Mouse (Mus musculus) layer of hippocampus, postnatal 14 days (tissue): ENCODE data around the gene Kank3. TPM values are rescaled to one million over a fixed set of nuclear protein-coding genes. Genes with fewer than 3 reads are reported as not detected.

Experiments used
- DNase-seq, 2 experiments: peaks; one replicate each; pipeline ENCODE4 v3.0.0; 2021 to 2022; ENCODE audit warnings: low spot score in 2 of 2, mixed read lengths in 1 of 2
- long read RNA-seq, 2 experiments: library from polyadenylated mRNA; stranded (forward); transcript quantifications; one replicate each; pipeline ENCODE4 v2.0.0; 2021
- total RNA-seq, 2 experiments: library from RNA; stranded (reverse); gene quantifications; 2 replicates each; pipeline ENCODE4 v1.2.3; 2021

Gene Kank3
- 10 to 100 TPM; 45.2 to 48.1 TPM for total RNA-seq
- long read RNA-seq, experiment 1, transcript Kank3-201 (11 exons, 2,641 nt) = major isoform, 39 of 92 reads
- long read RNA-seq, experiment 1, partial matches to known transcripts = 27 of 92 reads
- long read RNA-seq, experiment 1, other reads (novel, unspliced or antisense) = 24 of 92 reads
- long read RNA-seq, experiment 2, transcript Kank3-201 (11 exons, 2,641 nt) = major isoform, 52 of 109 reads
- long read RNA-seq, experiment 2, partial matches to known transcripts = 24 of 109 reads
- long read RNA-seq, experiment 2, other reads (novel, unspliced or antisense) = 31 of 109 reads

DNA sequence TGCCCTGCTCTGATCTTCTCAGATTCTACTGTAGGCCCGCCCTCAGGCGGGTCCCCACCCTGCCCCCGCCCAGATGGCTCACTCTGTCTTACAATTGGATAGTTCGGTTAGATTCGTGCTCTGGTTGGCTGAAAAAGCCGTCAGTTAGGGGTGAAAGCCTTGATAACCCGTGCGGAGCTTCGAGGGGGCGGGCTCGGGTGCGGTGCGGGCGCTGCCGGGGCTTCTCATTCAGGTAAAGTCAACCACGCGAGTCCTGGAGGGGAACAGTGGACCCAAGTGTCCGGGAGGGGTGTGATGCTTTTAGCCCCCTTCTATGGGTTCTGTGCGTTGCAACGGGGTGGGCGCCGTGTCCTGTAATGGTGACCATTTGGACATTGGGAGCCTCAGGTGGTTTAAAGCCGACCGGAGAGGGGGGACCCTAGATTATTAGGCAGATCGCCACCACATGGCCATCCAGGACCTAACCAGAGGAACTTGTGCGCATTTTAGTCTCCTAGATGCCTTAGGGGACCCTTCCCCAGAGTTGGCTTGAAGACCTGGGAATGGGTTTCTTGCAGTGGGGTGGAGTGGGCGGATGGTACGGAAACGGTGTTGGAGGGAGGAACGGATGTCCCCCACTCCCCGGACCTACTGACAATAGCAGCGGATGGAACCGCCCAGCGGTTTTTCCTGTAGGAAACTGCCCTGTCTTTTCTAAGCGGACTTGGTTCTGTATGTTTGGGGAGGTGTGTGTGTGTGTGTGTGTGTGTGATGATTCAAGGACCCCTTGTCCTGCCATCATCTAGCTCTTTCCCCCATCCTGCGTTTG, at the start of gene Kank3:
Kank3 (plus strand) TSS at position 186 of the 808 bp plus-strand sequence.
- peak; percentile 95 to 96 for DNase-seq

DNA sequence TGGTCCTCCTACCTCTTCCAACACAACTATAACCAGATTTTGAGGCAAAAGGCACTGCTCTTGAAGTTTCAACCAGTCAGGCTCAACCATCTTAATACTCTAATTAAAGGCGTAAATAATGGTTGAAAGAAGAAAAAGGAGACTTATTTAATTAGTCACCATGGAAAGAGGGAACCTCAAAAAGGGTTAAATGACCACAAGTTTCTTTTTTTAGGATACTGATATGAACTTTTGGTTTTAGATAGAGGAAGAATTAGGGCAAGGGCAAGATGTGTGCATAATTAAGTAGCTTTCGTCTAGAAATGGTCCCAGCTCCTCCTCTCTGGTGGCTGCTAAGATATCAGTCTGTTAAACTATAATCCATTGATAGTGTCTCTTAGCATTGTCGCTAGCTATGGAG, 43.9 kb upstream of the Kank3 start:
- no peak for DNase-seq

DNA sequence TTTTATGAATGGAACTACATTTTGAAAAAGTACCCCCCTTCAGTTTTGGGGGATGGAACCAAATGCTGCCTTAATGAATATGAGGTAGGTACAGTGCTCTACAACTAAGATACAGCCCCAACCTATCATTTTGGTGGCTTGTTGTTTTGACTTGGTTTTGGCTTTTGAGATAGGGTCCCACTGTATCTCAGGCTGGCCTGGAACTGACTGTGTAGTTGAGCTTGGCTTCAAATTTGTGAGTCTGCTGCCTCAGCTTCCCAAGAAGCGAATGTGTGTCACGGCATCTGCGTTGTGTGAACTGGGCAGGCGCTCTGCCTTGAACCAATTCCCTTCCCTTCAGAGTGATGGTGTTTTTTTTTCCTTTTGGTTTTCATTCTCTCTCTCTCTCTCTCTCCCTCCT, 38.7 kb upstream of the Kank3 start:
- no peak for DNase-seq

GRCm38 (mm10) chr17:33773426-33773825, 36.9 kb upstream of the Kank3 start:
- no peak for DNase-seq

GRCm38 (mm10) chr17:33773871-33774572, 36.3 kb upstream of the Kank3 start:
- DNase-seq = no peak

- no peak for DNase-seq
These were observed 35.7 kb upstream of the Kank3 start for GRCm38 (mm10) chr17:33774573-33775155.

GRCm38 (mm10) chr17:33775287-33775686, 35.0 kb upstream of the Kank3 start:
- no peak for DNase-seq

DNA sequence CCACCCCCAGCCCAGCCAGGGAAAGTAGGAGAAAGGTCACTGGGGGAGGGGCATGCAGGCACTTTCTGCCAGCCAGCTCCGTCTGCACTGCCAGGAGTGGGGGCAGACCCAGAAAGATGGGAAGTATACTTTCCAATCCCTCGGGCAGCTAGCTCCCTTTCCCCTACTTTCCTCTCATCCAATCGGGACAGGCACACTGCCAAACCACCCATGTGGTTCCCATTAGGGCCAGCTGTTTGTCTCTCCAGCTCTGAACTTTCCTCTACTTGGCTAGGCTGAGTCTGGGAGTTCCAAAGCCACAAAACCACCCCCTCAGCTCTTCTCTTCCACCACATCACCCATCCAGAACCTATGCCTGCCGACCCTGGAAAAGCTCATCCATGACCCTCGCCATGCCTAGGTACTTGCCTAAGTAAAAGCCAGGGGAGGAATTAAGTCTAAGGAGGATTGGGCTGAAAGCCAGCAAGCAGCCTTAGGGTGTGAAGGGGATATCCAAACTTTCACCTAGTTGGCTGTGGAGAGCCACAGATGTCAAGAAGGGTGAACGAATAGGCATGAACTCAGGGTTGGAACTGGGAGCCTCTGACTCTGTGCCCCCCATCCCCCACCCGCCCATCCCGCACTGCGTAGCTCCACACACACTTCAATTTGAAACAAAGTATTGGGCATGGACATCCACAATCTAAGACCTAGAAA, 30.9 kb upstream of the Kank3 start:
- peak; percentile 86 to 94 for DNase-seq

GRCm38 (mm10) chr17:33779967-33780295, 30.4 kb upstream of the Kank3 start:
- no peak for DNase-seq

DNA sequence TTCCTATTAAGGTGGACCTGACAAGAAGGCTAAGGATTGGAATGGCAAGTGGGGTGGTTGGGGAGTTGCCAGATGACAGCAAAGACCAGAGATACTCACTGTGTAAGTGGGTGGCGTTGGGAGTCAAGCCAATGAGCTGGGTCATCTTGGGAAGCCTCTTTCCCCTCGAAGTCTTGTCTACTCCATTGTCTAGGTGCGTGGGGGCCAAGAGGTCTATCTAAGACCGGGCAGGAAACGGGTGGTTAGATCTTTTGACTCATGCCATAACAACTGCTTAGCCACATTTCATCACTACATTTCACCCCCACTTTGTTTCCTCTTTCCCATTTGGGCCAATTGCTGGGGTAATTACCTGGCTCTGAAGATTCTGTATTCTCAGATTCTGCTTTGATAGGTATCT, 29.9 kb upstream of the Kank3 start:
- DNase-seq = no peak

- DNase-seq = peak; percentile 43 to 49
These were observed 29.0 kb upstream of the Kank3 start, which contains the start of gene Angptl4 for GRCm38 (mm10) chr17:33781124-33781977. Gene Angptl4 (minus strand): TSS chr17:33781830.

DNA sequence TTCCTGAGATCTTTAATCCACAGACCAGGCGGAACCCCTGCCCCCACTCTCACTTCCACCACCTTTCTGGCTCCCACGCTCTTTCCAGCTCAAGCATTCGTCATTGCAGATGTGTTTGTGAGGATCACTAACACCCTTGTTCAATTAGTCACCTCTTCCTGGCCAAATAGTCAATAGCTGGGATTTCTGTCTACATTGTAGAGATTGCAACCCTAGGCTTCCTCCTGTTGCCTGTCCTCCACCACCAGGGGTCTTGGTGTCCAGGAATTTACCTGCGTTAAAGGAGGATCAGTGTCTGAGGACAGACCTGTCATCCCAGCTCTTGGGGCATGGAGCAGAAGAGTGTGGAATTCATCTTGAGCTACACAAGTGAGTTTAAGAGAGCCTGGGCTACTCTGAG, 28.3 kb upstream of the Kank3 start:
- DNase-seq = no peak

GRCm38 (mm10) chr17:33783408-33783807, 26.9 kb upstream of the Kank3 start:
- DNase-seq = no peak

DNA sequence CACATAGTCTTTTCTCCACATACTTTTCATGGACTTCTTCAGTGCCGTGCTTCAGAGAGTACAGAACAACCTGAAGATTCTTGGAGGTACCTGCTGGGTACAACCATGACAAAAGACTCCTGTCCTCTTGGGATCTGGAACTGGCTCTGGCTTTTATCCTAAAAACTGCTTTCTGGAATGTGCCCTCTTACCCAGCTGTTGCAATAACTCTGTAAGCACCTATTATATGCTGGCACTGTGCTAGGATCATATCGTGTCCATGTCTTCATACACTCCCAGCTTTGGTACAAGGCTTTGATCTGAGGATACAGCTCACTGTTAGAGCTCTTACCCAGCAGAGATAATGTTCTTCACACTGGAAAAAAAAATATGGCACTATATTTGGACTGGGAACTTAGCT, 25.4 kb upstream of the Kank3 start:
- no peak for DNase-seq

GRCm38 (mm10) chr17:33786375-33786774, 23.9 kb upstream of the Kank3 start:
- no peak for DNase-seq

- no peak for DNase-seq
These were observed 21.6 kb upstream of the Kank3 start for GRCm38 (mm10) chr17:33788732-33789131.

GRCm38 (mm10) chr17:33798306-33798705, 12.0 kb upstream of the Kank3 start:
- no peak for DNase-seq

GRCm38 (mm10) chr17:33799277-33799676, 11.0 kb upstream of the Kank3 start:
- DNase-seq = no peak

GRCm38 (mm10) chr17:33802221-33802620, 8.1 kb upstream of the Kank3 start:
- no peak for DNase-seq

DNA sequence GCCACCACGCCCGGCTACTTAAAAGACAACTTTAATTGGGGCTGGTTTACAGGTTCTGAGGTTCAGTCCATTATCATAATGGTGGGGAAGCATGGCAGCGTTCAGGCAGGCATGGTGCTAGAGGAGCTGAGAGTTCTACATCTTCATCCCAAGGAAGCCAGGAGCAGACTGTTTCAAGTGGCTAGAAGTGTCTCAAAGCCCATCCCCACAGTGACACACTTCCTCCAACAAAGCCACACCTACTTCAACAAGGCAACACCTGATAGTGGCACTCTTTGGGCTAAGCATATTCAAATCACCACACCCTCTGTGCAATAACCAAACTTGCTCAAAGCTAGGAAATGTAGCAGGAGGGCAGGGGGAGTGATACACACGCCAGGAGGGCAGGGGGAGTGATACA, 6.1 kb upstream of the Kank3 start:
- DNase-seq = no peak
